Mouse (Mus musculus): ENCODE data around the gene Rps6ka6. TPM values are rescaled to one million over a fixed set of nuclear protein-coding genes. Genes with fewer than 3 reads are reported as not detected.

Rps6ka6 gene
- total RNA-seq (2023): under 1 TPM in 1 of 2 experiments, not detected in 1; 0.15 TPM

GRCm38 (mm10) chrX:111537859-111538258 lies at the start of gene Rps6ka6:
Rps6ka6 (minus strand) TSS chrX:111537959.

Other genes starting within 250 kb of the Rps6ka6 start
- gene Hdx, start 159.1 kb upstream of the Rps6ka6 start, total RNA-seq (2023): not detected